Mouse (Mus musculus): ENCODE measurements around the gene Tgm7. TPM values are rescaled to one million over a fixed set of nuclear protein-coding genes. Genes with fewer than 3 reads are reported as not detected.

Tgm7 gene
- total and polyA plus RNA-seq, 3 experiments = not detected

DNA sequence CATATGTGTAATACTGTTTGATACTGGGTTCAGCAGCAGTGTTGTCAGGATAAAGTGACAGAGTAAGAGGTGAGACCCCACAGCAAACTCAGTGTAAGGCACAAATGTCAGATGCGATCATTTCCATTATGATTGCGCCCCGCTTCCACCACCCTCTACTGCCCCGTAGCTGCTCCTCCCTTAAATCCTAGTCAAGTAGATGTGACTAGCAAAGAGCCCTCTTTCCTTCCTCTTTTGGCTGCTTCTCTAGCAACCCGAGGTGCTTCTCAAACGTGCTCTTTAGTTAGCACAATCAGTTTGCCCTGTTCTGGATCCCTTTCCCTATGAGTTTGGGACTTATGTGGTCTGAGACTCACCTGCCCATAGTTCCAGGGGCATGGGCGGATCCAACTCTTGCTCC is 34.8 kb downstream of the Tgm7 start:
- dilution Hi-C loops (cut with MboI; ENCODE audit: extremely low pct_ligation_motif_present, extremely low pct_unique_long_range_greater_than_20kb, low sequenced_read_pairs) = no loop called here

DNA sequence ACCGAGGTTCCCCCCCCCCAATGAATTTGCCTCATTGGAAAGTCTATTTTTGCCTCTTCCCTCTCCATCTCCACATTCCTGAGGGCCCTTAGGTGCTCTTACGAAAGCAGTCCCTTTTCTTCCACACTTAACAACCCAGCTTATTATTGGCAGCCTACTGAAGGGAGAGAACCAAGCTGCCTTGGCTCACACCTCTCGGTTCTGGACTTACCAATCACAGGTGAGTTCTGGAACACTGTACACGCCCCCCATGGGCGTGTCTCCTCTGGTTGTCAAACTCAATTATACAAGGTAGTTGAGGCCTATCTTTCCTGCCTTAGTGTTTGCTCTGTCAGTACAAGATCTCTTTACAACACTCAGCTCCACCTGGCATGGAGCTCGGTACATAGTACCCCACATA is 37.7 kb downstream of the Tgm7 start:
- no peak overlapping the region for H3K4me3 ChIP-seq (replicated peaks in 1 of 3; ENCODE audit: low read depth in 2 of 3, low read length in 2 of 3, poor library complexity in 1 of 3)
- H3K9ac ChIP-seq (ENCODE audit: insufficient read depth, low read depth) = no peak overlapping the region
- TF ChIP-seq UBTF (IDR thresholded peaks at IDR 0.05; ENCODE audit: low read depth, low read length) (no peak), MAFK (IDR thresholded peaks at IDR 0.05; ENCODE audit: insufficient replicate concordance, low read length) (no peak), IRF4 (IDR thresholded peaks at IDR 0.05; ENCODE audit: low read depth, low read length) (no peak), ZKSCAN1 (IDR thresholded peaks at IDR 0.05; ENCODE audit: borderline replicate concordance, low read depth, low read length) (no peak), MXI1 (IDR thresholded peaks at IDR 0.05; ENCODE audit: low read depth, low read length) (no peak), TCF12 (IDR thresholded peaks at IDR 0.05; ENCODE audit: low read depth, low read length) (no peak), KAT2A (IDR thresholded peaks at IDR 0.05; ENCODE audit: insufficient replicate concordance, low read length) (no peak)
- in situ Hi-C loops (cut with MboI; ENCODE audit: low pct_ligation_motif_present, low pct_unique_long_range_greater_than_20kb, low sequenced_read_pairs) (no loop called here), dilution Hi-C loops (cut with MboI; ENCODE audit: extremely low pct_ligation_motif_present, extremely low pct_unique_long_range_greater_than_20kb, low sequenced_read_pairs) (no loop called here)
- peaks cover 14% of the 10 kb centered on the region for H3K27me3 ChIP-seq (replicated peaks)
- peaks cover 6% of the 10 kb centered on the region for H3K9me3 ChIP-seq (replicated peaks; ENCODE audit: low read length)
- H3K27ac ChIP-seq (ENCODE audit: insufficient read depth, low read depth) = no peak overlapping the region
- H3K79me2 ChIP-seq (replicated peaks; ENCODE audit: control insufficient read depth, extremely low read depth, insufficient read depth, poor library complexity, severe bottlenecking) = no peaks in the 10 kb centered on the region
- no peak overlapping the region for H3K4me2 ChIP-seq (ENCODE audit: insufficient read depth, low read depth, poor library complexity, severe bottlenecking)
- no peak for DNase-seq (ENCODE audit: extremely low read depth)
- no peaks in the 10 kb centered on the region for H3K36me3 ChIP-seq (replicated peaks in 1 of 2; ENCODE audit: control insufficient read depth in 1 of 2, insufficient read depth in 1 of 2, low read length in 1 of 2)
- H3K4me1 ChIP-seq (ENCODE audit: control insufficient read depth in 1 of 2, insufficient read depth in 2 of 2) = no peaks in the 10 kb centered on the region

More for the DNA sequence above, 34.8 kb downstream of the Tgm7 start:
- Histone ChIP-seq H3K27ac (ENCODE audit: insufficient read depth, low read depth) (no peak overlapping the region), H3K27me3 (replicated peaks) (peaks cover 13% of the 10 kb centered on the region), H3K9ac (ENCODE audit: insufficient read depth, low read depth) (no peak overlapping the region), H3K9me3 (replicated peaks; ENCODE audit: low read length) (peaks cover 8% of the 10 kb centered on the region), H3K36me3 (replicated peaks in 1 of 2; ENCODE audit: control insufficient read depth in 1 of 2, insufficient read depth in 1 of 2, low read length in 1 of 2) (no peaks in the 10 kb centered on the region), H3K4me1 (ENCODE audit: control insufficient read depth in 1 of 2, insufficient read depth in 2 of 2) (no peaks in the 10 kb centered on the region), H3K79me2 (replicated peaks; ENCODE audit: control insufficient read depth, extremely low read depth, insufficient read depth, poor library complexity, severe bottlenecking) (no peaks in the 10 kb centered on the region), H3K4me2 (ENCODE audit: insufficient read depth, low read depth, poor library complexity, severe bottlenecking) (no peak overlapping the region), H3K4me3 (replicated peaks in 1 of 3; ENCODE audit: low read depth in 2 of 3, low read length in 2 of 3, poor library complexity in 1 of 3) (no peak overlapping the region)
- in situ Hi-C loops (cut with MboI; ENCODE audit: low pct_ligation_motif_present, low pct_unique_long_range_greater_than_20kb, low sequenced_read_pairs) = no loop called here
- TF ChIP-seq POLR2A (IDR thresholded peaks at IDR 0.05; ENCODE audit: low read depth, low read length) (no peak), GABPA (IDR thresholded peaks at IDR 0.05; ENCODE audit: insufficient replicate concordance, low read depth, low read length) (no peak)
- no peak for DNase-seq (ENCODE audit: extremely low read depth)

DNA sequence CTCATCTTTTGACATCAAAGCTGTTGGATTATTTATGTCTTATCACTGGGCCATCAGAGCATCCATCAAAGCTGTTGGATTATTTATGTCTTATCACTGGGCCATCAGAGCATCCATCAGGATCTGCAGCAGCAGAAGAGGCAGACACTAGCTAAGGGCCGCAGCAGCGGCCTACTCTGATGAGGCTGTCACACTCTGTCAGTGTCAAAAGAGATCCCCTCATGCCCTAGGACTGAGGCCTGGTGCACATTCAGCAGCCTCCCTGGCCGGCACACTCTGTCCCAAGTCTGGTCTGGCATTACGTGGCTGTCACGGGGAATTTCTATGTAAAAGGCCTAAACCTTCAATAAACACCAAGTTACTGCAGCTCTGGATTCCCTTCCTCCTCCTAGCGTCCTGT is 40.1 kb downstream of the Tgm7 start:
- Histone ChIP-seq H3K79me2 (replicated peaks; ENCODE audit: control insufficient read depth, extremely low read depth, insufficient read depth, poor library complexity, severe bottlenecking) (no peaks in the 10 kb centered on the region), H3K4me1 (ENCODE audit: control insufficient read depth in 1 of 2, insufficient read depth in 2 of 2) (no peaks in the 10 kb centered on the region), H3K9me3 (replicated peaks; ENCODE audit: low read length) (peaks cover 4% of the 10 kb centered on the region), H3K27me3 (replicated peaks) (peaks cover 14% of the 10 kb centered on the region), H3K27ac (ENCODE audit: insufficient read depth, low read depth) (no peak overlapping the region), H3K9ac (ENCODE audit: insufficient read depth, low read depth) (no peak overlapping the region), H3K36me3 (replicated peaks in 1 of 2; ENCODE audit: control insufficient read depth in 1 of 2, insufficient read depth in 1 of 2, low read length in 1 of 2) (no peaks in the 10 kb centered on the region), H3K4me2 (ENCODE audit: insufficient read depth, low read depth, poor library complexity, severe bottlenecking) (no peak overlapping the region), H3K4me3 (replicated peaks in 1 of 3; ENCODE audit: low read depth in 2 of 3, low read length in 2 of 3, poor library complexity in 1 of 3) (no peak overlapping the region)
- TF ChIP-seq ELF1 (IDR thresholded peaks at IDR 0.05; ENCODE audit: low read depth, low read length) (no peak), USF2 (conservative IDR thresholded peaks at IDR 0.05; ENCODE audit: low read depth, low read length) (no peak), PAX5 (IDR thresholded peaks at IDR 0.05; ENCODE audit: low read length) (no peak), SMC3 (IDR thresholded peaks at IDR 0.05; ENCODE audit: low read depth, low read length) (no peak), HCFC1 (IDR thresholded peaks at IDR 0.05; ENCODE audit: low read depth, low read length) (no peak), CTCF (conservative IDR thresholded peaks at IDR 0.05 in 1 of 2, IDR thresholded peaks at IDR 0.05 in 1 of 2; ENCODE audit: low read depth in 2 of 2, low read length in 2 of 2) (no peak), USF1 (IDR thresholded peaks at IDR 0.05; ENCODE audit: low read depth, low read length) (no peak), RAD21 (IDR thresholded peaks at IDR 0.05; ENCODE audit: low read depth, low read length) (no peak), MYC (IDR thresholded peaks at IDR 0.05; ENCODE audit: low read depth, low read length) (no peak), CHD2 (IDR thresholded peaks at IDR 0.05; ENCODE audit: low read length) (no peak), RCOR1 (conservative IDR thresholded peaks at IDR 0.05; ENCODE audit: low read depth, low read length) (no peak), MAFK (IDR thresholded peaks at IDR 0.05; ENCODE audit: insufficient replicate concordance, low read length) (no peak), ETS1 (conservative IDR thresholded peaks at IDR 0.05; ENCODE audit: low read depth, low read length) (no peak), JUN (IDR thresholded peaks at IDR 0.05; ENCODE audit: insufficient read depth, low read depth, low read length) (no peak), TCF12 (IDR thresholded peaks at IDR 0.05; ENCODE audit: low read depth, low read length) (no peak), POLR2AphosphoS2 (IDR thresholded peaks at IDR 0.05; ENCODE audit: low read depth, low read length) (no peak), E2F4 (IDR thresholded peaks at IDR 0.05; ENCODE audit: insufficient replicate concordance, low read depth, low read length) (no peak), BHLHE40 (IDR thresholded peaks at IDR 0.05; ENCODE audit: low read depth, low read length) (no peak), MXI1 (IDR thresholded peaks at IDR 0.05; ENCODE audit: low read depth, low read length) (no peak), NRF1 (IDR thresholded peaks at IDR 0.05; ENCODE audit: low read depth, low read length) (no peak)
- DNase-seq (ENCODE audit: extremely low read depth) = no peak
- in situ Hi-C loops (cut with MboI; ENCODE audit: low pct_ligation_motif_present, low pct_unique_long_range_greater_than_20kb, low sequenced_read_pairs) = no loop called here
- dilution Hi-C loops (cut with MboI; ENCODE audit: extremely low pct_ligation_motif_present, extremely low pct_unique_long_range_greater_than_20kb, low sequenced_read_pairs) = no loop called here
